19 mouse cellular contexts compared by ENCODE assay signal in genomic region chr14:18555287-18555686, GRCm38 (mm10).
"Had no signal": no experiment of that assay in that cellular context is flagged by ENCODE, and none has a peak within 500 bp of the region (broad histone marks: within the 10 kb centered on the region; RNA-seq: fewer than 3 reads in every experiment).

No protein-coding gene starts in this region.

- H3K27me3 ChIP-seq: limb, embryonic 12.5 days; liver, embryonic 13.5 days; lung, embryonic 15.5 days; megakaryocyte, embryonic 14.5 days; midbrain, embryonic 12.5 days; neural tube, embryonic 13.5 days had no signal

- H3K4me2 ChIP-seq: limb, embryonic 12.5 days; liver, embryonic 13.5 days; lung, embryonic 15.5 days; midbrain, embryonic 12.5 days; neural tube, embryonic 13.5 days had no signal

- H3K4me1 ChIP-seq: limb, embryonic 12.5 days; liver, embryonic 13.5 days; lung, embryonic 15.5 days; megakaryocyte, embryonic 14.5 days had no signal

- H3K9ac ChIP-seq: limb, embryonic 12.5 days; liver, embryonic 13.5 days; liver, postnatal 0 days; lung, embryonic 15.5 days; midbrain, embryonic 12.5 days; neural tube, embryonic 13.5 days had no signal

- H3K36me3 ChIP-seq: limb, embryonic 12.5 days; liver, embryonic 13.5 days; lung, embryonic 15.5 days; midbrain, embryonic 12.5 days; neural tube, embryonic 13.5 days had no signal

- H3K27ac ChIP-seq: limb, embryonic 12.5 days; liver, embryonic 13.5 days; lung, embryonic 15.5 days; macrophage; midbrain, embryonic 12.5 days had no signal

- DNase-seq: kidney, adult 8-10 months; kidney, postnatal 14 days; liver; liver, embryonic 13.5 days; liver, postnatal 0 days; lung, postnatal 14 days; retina, postnatal 1 day; right cerebral cortex, postnatal 4 days; spleen, adult 18-20 months; thymus, adult 18-20 months; thymus, postnatal 14 days had no signal

- ATAC-seq: intestine, postnatal 0 days; liver, postnatal 0 days; midbrain, embryonic 16.5 days had no signal

- H3K4me3 ChIP-seq: limb, embryonic 12.5 days; liver, embryonic 13.5 days; lung, embryonic 15.5 days; megakaryocyte, embryonic 14.5 days; midbrain, embryonic 12.5 days; neural tube, embryonic 13.5 days had no signal

- H3K9me3 ChIP-seq: limb, embryonic 12.5 days; liver, embryonic 13.5 days; lung, embryonic 15.5 days; midbrain, embryonic 12.5 days; neural tube, embryonic 13.5 days had no signal
